Mouse (Mus musculus): ENCODE results near the gene Olfr1115.
"Not testable (repeated sequence)": the region's sequence is repeated elsewhere in the genome, so short reads cannot be mapped to it uniquely, and the experiment has no call there.

Olfr1115 gene

DNA sequence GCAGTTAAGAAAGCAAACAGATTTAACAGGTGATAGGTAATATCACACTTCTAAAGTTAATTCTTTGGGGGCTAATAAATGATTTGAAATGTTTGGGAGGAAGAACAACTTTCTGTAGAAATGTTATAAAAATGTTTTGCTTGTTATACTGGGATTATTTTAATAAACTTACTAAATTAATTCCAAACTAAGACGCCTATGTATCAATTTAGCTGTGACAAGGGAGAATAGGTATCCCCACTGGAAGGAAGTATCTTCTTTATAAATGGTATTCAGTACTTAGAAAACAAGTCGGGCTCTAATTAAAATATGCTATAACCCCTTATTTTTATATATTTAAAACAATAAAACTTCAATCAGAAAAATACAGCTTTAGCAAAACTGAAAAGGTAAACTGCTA, at the start of gene Olfr1115:
Gene Olfr1115, plus strand, starts transcription at position 301 of the 400 bp plus-strand sequence.
- DNase-seq (ENCODE audit: extremely low spot score, low read depth, low spot score) = no peak

DNA sequence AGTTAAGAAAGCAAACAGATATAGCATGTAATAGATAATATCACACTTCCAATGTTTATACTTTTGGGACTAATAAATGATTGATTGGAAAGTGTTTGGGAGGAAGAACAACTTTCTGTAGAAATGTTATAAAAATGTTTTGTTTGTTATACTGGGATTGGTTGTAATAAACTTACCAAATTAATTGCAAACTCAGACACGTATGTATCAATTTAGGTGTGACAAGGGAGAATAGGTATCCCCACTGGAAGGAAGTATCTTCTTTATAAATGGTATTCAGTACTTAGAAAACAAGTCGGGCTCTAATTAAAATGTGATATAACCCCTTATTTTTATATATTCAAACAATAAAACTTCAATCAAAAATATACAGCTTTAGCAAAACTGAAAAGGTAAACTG, 39.1 kb upstream of the Olfr1115 start, which contains the start of gene Olfr1113:
Gene Olfr1113, plus strand, starts transcription at position 301 of the 400 bp plus-strand sequence.
- no peak for DNase-seq (ENCODE audit: extremely low spot score, low read depth, low spot score)

DNA sequence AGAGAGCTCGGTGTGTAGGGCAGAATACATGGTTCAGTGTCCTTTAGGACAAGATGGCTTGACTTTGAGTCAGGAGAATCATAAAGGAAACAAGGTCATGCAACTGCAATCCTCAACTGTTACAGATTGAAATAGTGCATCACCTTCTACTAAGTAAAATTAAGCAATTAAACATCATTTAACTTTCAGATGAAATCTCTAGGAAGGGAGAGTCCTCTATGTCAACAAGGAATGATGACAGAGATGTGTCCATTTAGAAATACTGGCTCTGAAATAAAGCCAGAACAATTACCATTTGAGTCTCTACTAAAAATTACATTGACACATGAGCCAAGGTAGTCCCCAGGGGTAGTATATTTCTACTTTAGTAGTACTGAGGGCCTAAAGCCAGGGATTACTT, 19.4 kb downstream of the Olfr1115 start, which contains the start of gene Olfr1116:
Gene Olfr1116, plus strand, starts transcription at position 301 of the 400 bp plus-strand sequence.
- no peak for DNase-seq (ENCODE audit: extremely low spot score, low read depth, low spot score)

DNA sequence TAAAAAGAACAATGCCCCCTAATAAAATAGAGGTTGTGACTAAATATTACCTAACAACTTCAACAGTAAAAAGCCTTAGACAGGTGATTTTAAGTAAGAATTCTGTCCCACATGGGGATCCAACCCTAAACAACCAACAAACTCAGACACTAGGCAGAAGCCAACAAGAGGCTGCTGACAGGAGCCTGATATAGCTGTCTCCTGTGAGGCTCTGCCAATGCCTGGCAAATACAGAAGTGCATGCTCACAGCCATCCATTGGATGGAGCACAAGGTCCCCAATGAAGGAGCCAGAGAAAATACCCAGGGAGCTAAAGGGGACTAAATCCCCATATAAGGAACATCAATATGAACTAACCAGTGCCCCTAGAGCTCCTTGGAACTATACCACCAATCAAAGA, 46.2 kb downstream of the Olfr1115 start:
- DNase-seq (ENCODE audit: extremely low spot score, low read depth, low spot score) = not testable (repeated sequence)

Measured in hindlimb bud, embryonic 11.5 days (tissue).